Mouse (Mus musculus) layer of hippocampus, postnatal 25 days (tissue): Measurements from ENCODE around the gene 9430038I01Rik. TPM values are rescaled to one million over a fixed set of nuclear protein-coding genes. Genes with fewer than 3 reads are reported as not detected.

Source experiments
- DNase-seq, 2 experiments: peaks; one replicate each; pipeline ENCODE4 v3.0.0; 2022; ENCODE audit warnings: mixed read lengths in 2 of 2, low spot score in 1 of 2; ENCODE audit errors: extremely low spot score in 1 of 2
- total RNA-seq, 2 experiments: library from RNA; stranded (reverse); gene quantifications; 2 replicates each; pipeline ENCODE4 v1.2.3; 2021

The 9430038I01Rik gene
- total RNA-seq, 2 experiments from 2014 or later = 4.1 to 6.2 TPM

GRCm38 (mm10) chr7:137370175-137370574, 40.4 kb downstream of the 9430038I01Rik start:
- no peak for DNase-seq

DNA sequence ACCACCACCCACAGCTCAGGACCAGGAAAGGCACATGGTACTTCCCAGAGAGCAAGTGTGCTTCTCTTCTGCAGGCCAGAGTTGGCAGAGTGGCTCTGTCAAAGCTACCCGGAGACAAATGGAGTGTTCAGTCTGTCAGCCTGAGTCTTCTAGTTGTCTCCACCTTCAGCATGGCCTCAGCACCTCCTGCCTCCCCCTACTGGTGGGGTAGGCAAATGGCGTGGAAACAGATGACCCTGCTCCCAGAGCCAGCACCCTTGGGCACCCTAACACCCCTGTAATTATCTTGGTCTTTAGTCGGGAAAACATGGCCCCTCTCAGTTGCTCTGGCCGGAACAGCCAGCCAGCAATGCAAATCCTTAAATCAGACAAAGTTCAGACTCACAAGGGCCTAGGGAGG, 43.8 kb downstream of the 9430038I01Rik start:
- no peak for DNase-seq

DNA sequence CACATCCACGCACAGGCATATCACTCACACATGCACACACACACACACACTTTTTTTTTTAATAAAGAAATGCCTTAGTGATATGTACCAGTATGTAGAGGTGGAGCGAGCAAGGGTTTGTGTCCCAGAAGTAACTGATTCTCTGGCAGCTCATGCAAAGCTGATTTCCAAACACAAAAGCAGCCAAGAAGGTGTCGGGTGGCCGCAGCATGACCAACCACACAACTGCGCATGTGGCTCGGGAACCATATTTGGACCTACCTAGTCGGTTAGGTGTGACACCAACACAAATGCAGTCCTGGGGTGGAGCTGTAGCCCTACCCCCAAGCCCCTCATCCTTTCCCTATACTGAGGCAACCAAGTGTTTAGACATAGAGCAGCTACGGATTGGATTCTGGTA, 45.5 kb downstream of the 9430038I01Rik start:
- DNase-seq = no peak

DNA sequence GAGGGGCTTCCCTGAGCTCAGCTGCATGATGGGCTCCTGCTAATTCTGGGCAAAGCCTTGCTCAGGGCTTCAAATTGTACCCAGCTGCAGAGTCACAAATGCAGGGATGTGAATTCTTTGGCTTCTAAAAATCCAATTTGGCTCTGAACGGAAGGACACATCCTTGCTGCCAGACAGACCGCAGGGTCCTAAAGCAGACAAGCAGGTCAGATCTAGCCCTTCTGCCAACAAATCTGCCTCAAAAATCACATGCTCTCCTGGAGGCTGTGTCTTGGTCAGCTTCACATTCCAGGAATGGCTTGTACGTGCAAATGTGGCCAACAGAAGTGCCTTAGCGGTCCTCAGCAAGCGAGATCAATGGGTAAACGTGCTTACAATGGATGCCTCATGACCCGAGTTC, 46.0 kb downstream of the 9430038I01Rik start:
- no peak for DNase-seq

DNA sequence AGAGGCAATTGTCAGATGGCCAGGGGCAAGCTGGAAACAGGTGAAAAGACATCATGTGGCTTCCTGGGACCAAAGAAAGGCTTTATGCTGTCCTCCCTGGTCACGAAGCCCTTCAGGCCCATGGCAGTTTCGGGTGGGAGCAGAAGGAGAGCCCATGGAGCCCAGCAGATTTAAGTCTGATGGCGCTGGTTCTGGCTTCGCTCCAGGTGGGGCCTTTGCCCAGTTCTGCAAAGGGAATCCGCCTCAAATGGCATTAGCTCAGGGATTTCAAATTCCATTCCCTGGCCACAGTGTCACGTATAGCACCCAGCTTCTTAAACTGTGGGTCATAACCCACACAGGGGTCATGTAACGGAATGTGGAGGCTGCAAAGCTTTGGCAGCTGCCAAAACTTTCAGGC, 63.7 kb downstream of the 9430038I01Rik start:
- no peak for DNase-seq

GRCm38 (mm10) chr7:137346068-137346467, 64.5 kb downstream of the 9430038I01Rik start:
- DNase-seq = no peak

GRCm38 (mm10) chr7:137333951-137334350, 76.6 kb downstream of the 9430038I01Rik start:
- DNase-seq = no peak

Other genes with a start within 250 kb of the 9430038I01Rik start
- gene Ebf3, start 96.3 kb downstream of the 9430038I01Rik start, total RNA-seq = under 1 TPM; 0.42 to 0.54 TPM
- 100 to 1,000 TPM in 1 of 2 experiments, 10 to 100 TPM in 1; 94.4 to 111 TPM for gene Glrx3, start 26.9 kb upstream of the 9430038I01Rik start, total RNA-seq